Mouse (Mus musculus): ENCODE results near the gene 4930564D02Rik. TPM values are rescaled to one million over a fixed set of nuclear protein-coding genes. Genes with fewer than 3 reads are reported as not detected.
A peak's percentile ranks its signal among the peaks of the same experiment; 100 is the strongest.

The 4930564D02Rik gene
- polyA plus RNA-seq, 1 experiment from 2014 or later = not detected

DNA sequence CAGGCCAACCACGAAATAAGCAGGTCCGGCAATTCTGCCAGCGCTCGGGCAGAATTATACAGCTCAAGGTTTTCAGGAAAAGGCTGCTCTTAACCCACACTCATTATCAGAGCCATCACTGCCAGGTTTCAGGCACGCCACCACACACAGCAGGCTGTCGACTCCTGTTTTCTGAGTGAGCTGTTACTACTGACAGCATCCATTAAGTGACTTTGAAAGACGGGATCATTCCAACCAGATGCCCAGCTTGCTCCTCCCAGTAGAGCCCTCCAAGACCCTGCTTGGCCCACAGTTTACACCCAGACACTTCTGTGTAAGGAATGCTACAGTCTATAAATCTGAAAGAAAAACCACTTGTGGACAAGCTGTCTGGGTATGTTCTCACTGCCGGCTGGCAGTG is 26.6 kb upstream of the 4930564D02Rik start:
- H3K27me3 ChIP-seq (replicated peaks; ENCODE audit: control insufficient read depth, insufficient read depth, low read length) = no peaks in the 10 kb centered on the region
- H3K36me3 ChIP-seq (ENCODE audit: control insufficient read depth, insufficient read depth) = peaks cover 9% of the 10 kb centered on the region; the same call in 1 of the 2 replicates
- H3K9ac ChIP-seq (replicated peaks; ENCODE audit: low read depth, low read length) = no peak overlapping the region
- no peak overlapping the region for H3K27ac ChIP-seq (ENCODE audit: low read length)
- H3K9me3 ChIP-seq (ENCODE audit: control insufficient read depth, low read length) = no peaks in the 10 kb centered on the region
- no peak overlapping the region for H3K4me3 ChIP-seq (replicated peaks; ENCODE audit: low read length)
- WGBS = 37% methylated on average over 8 of the region's 8 CpGs
- H3K4me1 ChIP-seq (replicated peaks; ENCODE audit: control insufficient read depth, insufficient read depth, low read length) = peaks cover 12% of the 10 kb centered on the region
- H3K4me2 ChIP-seq (ENCODE audit: low read length) = no peak overlapping the region
- peak; percentile 86 for ATAC-seq

DNA sequence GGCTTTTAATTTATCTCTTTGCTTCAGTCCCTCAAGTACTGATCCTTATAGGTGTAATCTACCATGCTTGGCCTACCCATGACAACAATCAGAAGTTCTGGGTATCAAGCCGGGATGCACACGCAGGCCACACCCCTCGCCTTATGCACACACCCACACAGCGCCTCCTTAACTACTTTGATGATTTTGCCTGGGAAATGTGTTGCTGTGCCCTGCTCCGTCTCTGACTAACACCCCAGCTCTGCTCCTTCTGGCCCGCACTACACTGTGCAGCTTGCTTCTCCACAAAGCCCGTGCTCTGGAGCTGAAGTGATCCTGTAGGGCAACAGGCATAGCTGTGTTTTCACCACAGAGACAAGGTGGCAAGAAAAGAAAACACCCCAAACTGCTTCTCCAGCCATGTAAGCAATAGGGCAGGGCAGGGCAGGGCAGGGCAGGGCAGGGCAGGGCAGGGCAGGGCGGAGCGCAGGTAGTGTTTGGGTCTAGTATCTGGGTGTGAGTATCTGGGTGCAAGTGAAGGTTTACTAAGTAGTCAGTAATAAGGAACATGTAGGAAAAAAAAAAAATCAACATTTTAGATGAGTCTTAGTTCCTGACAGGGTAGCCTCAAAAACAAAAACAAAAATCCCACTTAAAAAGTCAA is 25.5 kb upstream of the 4930564D02Rik start:
- H3K4me2 ChIP-seq (ENCODE audit: low read length) = no peak overlapping the region
- H3K4me3 ChIP-seq (replicated peaks; ENCODE audit: low read length) = no peak overlapping the region
- no peaks in the 10 kb centered on the region for H3K9me3 ChIP-seq (ENCODE audit: control insufficient read depth, low read length)
- no peak overlapping the region for H3K9ac ChIP-seq (replicated peaks; ENCODE audit: low read depth, low read length)
- no peak for ATAC-seq
- H3K27ac ChIP-seq (ENCODE audit: low read length) = no peak overlapping the region
- H3K4me1 ChIP-seq (replicated peaks; ENCODE audit: control insufficient read depth, insufficient read depth, low read length) = peaks cover 12% of the 10 kb centered on the region
- H3K27me3 ChIP-seq (replicated peaks; ENCODE audit: control insufficient read depth, insufficient read depth, low read length) = no peaks in the 10 kb centered on the region
- 93% methylated on average over 9 of the region's 9 CpGs for WGBS
- 0 out of 2 replicates have a peak, but pooled peaks cover 3% of the 10 kb centered on the region for H3K36me3 ChIP-seq (ENCODE audit: control insufficient read depth, insufficient read depth)

DNA sequence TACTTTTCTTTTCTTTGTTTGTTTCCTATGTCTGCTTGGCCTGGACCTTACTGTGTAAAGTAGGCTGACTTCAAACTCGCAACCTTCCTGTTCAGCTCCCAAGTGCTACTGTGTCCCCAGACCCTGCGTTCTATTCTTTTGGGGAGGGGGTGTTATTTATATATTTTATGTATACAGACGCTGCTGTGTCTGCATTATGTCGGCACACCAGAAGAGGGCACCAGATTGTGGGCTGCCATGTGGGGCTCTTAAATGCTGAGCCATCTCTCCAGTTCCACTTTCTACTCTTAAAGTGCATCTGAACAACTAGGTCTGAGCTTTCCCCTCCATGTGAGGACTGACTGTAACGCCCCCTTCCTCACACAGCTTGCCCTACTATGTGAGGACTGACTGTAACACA is 22.9 kb upstream of the 4930564D02Rik start:
- no peak overlapping the region for H3K4me2 ChIP-seq (ENCODE audit: low read length)
- ATAC-seq = no peak
- no peak overlapping the region for H3K4me3 ChIP-seq (replicated peaks; ENCODE audit: low read length)
- H3K9me3 ChIP-seq (ENCODE audit: control insufficient read depth, low read length) = no peaks in the 10 kb centered on the region
- no peaks in the 10 kb centered on the region for H3K27me3 ChIP-seq (replicated peaks; ENCODE audit: control insufficient read depth, insufficient read depth, low read length)
- no peak overlapping the region for H3K9ac ChIP-seq (replicated peaks; ENCODE audit: low read depth, low read length)
- no peaks in the 10 kb centered on the region for H3K36me3 ChIP-seq (ENCODE audit: control insufficient read depth, insufficient read depth)
- WGBS = 94% methylated on average over 5 of the region's 5 CpGs
- peaks cover 17% of the 10 kb centered on the region for H3K4me1 ChIP-seq (replicated peaks; ENCODE audit: control insufficient read depth, insufficient read depth, low read length)
- no peak overlapping the region for H3K27ac ChIP-seq (ENCODE audit: low read length)

DNA sequence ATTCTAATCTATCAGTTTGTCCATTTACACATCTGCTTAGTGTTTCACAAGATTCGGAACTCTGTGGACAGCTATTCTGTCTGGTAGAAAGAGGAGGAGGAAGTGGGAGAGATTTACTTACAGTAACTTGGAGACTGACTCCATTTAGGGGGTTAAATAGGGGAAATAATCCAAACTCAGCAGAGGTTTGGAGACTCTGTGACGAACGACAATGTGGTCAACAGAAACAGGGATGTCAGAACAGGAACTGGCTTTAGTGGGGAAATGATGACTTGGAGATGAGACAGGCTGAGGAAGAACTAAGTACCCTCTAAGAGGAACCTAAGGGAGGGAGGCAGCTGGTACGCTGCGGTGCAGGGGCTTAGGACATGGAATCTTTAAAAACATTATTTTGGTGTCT is 19.8 kb upstream of the 4930564D02Rik start:
- peaks cover 28% of the 10 kb centered on the region for H3K4me1 ChIP-seq (replicated peaks; ENCODE audit: control insufficient read depth, insufficient read depth, low read length)
- H3K9me3 ChIP-seq (ENCODE audit: control insufficient read depth, low read length) = no peaks in the 10 kb centered on the region
- no peak overlapping the region for H3K4me3 ChIP-seq (replicated peaks; ENCODE audit: low read length)
- no peaks in the 10 kb centered on the region for H3K27me3 ChIP-seq (replicated peaks; ENCODE audit: control insufficient read depth, insufficient read depth, low read length)
- no peak overlapping the region for H3K9ac ChIP-seq (replicated peaks; ENCODE audit: low read depth, low read length)
- WGBS = 87% methylated on average over 5 of the region's 5 CpGs
- no peaks in the 10 kb centered on the region for H3K36me3 ChIP-seq (ENCODE audit: control insufficient read depth, insufficient read depth)
- no peak for ATAC-seq
- H3K4me2 ChIP-seq (ENCODE audit: low read length) = no peak overlapping the region
- no peak overlapping the region for H3K27ac ChIP-seq (ENCODE audit: low read length)

DNA sequence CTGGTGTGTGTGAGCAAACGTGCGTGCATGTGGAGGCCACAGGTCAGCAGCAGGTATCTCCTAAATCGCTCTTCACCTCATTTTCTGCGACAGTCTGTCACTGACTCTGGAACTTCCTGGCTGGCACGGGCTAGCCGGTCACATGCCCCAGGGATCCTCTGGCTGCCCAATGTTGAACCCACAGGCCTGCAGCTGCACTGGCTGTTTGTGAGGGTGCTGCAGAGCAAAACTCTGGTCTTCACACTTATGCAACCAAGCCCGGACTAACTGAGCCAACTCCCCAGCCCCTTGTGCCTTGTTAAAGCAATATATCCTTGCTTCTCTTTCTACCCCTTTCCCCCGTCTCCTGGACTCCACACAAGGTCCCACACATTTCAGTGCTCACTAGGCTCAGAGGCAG is 19.0 kb upstream of the 4930564D02Rik start:
- H3K36me3 ChIP-seq (ENCODE audit: control insufficient read depth, insufficient read depth) = no peaks in the 10 kb centered on the region
- H3K27ac ChIP-seq (ENCODE audit: low read length) = no peak overlapping the region
- no peak overlapping the region for H3K9ac ChIP-seq (replicated peaks; ENCODE audit: low read depth, low read length)
- no peaks in the 10 kb centered on the region for H3K9me3 ChIP-seq (ENCODE audit: control insufficient read depth, low read length)
- H3K4me3 ChIP-seq (replicated peaks; ENCODE audit: low read length) = no peak overlapping the region
- no peak overlapping the region for H3K4me2 ChIP-seq (ENCODE audit: low read length)
- WGBS = 76% methylated on average over 8 of the region's 8 CpGs
- peaks cover 28% of the 10 kb centered on the region for H3K4me1 ChIP-seq (replicated peaks; ENCODE audit: control insufficient read depth, insufficient read depth, low read length)
- ATAC-seq = no peak
- no peaks in the 10 kb centered on the region for H3K27me3 ChIP-seq (replicated peaks; ENCODE audit: control insufficient read depth, insufficient read depth, low read length)

DNA sequence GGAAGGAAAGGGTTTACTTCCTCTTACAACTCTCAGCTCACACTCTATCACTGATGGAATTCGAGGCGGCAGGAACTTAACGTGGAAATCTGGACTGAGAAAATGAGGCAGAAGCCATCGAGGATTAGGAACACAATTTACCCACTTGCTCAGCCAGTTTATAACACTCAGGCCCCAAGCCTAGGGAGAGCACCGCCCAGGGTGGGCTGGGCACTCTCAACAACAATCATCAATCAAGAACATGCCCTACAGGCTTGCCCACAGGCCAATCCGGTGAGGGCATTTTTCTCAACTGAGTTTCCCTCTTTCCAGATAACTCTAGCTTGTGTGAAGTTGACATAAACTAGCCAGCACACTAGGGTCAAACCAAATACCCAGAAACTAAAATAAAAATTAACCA is 16.8 kb upstream of the 4930564D02Rik start:
- Histone ChIP-seq H3K27ac (ENCODE audit: low read length) (no peak overlapping the region), H3K9ac (replicated peaks; ENCODE audit: low read depth, low read length) (no peak overlapping the region), H3K9me3 (ENCODE audit: control insufficient read depth, low read length) (no peaks in the 10 kb centered on the region), H3K4me1 (replicated peaks; ENCODE audit: control insufficient read depth, insufficient read depth, low read length) (peaks cover 32% of the 10 kb centered on the region), H3K36me3 (ENCODE audit: control insufficient read depth, insufficient read depth) (no peaks in the 10 kb centered on the region), H3K4me3 (replicated peaks; ENCODE audit: low read length) (no peak overlapping the region), H3K4me2 (ENCODE audit: low read length) (peak overlapping the region; percentile 2; the same call in 1 of the 2 replicates), H3K27me3 (replicated peaks; ENCODE audit: control insufficient read depth, insufficient read depth, low read length) (no peaks in the 10 kb centered on the region)
- 82% methylated on average over 6 of the region's 6 CpGs for WGBS
- ATAC-seq = no peak

DNA sequence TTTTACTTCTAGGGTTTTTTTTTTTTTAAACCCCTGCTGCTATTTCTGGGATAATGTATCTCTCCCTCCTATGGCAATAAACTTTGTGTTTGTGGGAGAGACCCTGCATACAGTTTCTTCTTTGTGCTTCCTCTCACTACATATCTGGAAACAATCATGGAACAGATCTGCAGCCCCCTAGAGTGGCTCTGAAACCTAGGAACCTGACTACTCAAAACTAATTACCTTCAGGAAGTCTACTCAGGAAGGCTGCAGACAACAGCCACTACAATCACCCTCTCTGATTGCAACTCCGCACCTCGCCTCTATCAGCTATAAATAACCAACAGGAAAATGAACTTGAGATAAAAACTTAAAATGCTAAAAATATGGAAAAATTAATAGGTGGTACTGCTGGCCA is 15.5 kb upstream of the 4930564D02Rik start:
- H3K4me1 ChIP-seq (replicated peaks; ENCODE audit: control insufficient read depth, insufficient read depth, low read length) = peaks cover 32% of the 10 kb centered on the region
- 67% methylated on average over 2 of the region's 2 CpGs for WGBS
- H3K4me2 ChIP-seq (ENCODE audit: low read length) = peak overlapping the region; percentile 88
- H3K27ac ChIP-seq (ENCODE audit: low read length) = no peak overlapping the region
- peak overlapping the region; percentile 83 for H3K9ac ChIP-seq (replicated peaks; ENCODE audit: low read depth, low read length)
- no peaks in the 10 kb centered on the region for H3K27me3 ChIP-seq (replicated peaks; ENCODE audit: control insufficient read depth, insufficient read depth, low read length)
- H3K4me3 ChIP-seq (replicated peaks; ENCODE audit: low read length) = peak overlapping the region; percentile 63
- no peak for ATAC-seq
- H3K9me3 ChIP-seq (ENCODE audit: control insufficient read depth, low read length) = no peaks in the 10 kb centered on the region
- H3K36me3 ChIP-seq (ENCODE audit: control insufficient read depth, insufficient read depth) = no peaks in the 10 kb centered on the region

DNA sequence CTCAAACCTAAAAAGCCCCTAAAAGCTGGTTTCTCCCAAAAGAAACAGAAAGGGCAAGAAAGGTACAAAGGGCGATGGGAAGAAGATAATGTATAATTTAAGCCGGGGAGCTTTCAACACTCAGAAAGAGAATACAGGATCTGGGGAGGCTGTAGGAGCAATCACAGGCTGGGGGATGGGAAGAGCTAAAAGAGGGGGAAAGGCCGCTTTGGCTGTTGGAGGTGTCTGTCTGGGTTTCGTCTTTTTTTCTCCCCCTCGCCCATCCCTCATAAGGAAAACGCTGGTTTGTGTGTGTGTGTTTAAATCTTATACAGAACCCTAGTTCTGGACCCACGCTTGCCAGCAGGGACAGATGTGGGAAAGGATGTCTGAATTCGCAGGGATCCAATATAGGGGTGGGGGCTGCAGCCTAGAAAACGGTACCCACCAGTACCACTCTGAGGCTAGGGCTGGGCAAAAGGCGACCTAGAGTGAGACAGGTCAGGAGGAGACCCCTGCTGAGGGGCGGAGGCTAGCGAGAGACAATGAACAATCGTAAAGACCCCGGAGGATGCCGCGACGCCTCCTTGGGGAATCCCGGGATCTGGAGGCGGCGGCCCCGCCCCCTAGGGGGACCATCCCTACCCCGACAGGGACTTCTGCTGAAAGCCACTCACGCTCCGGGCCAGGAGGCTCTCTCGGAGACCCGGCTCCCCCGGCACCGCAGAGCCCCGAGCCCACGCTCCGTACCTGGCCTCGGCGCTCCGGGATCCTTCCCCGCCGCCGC is 14.3 kb upstream of the 4930564D02Rik start:
- no peaks in the 10 kb centered on the region for H3K9me3 ChIP-seq (ENCODE audit: control insufficient read depth, low read length)
- no peaks in the 10 kb centered on the region for H3K27me3 ChIP-seq (replicated peaks; ENCODE audit: control insufficient read depth, insufficient read depth, low read length)
- H3K4me2 ChIP-seq (ENCODE audit: low read length) = peak overlapping the region; percentile 88
- H3K4me3 ChIP-seq (replicated peaks; ENCODE audit: low read length) = peak overlapping the region; percentile 63
- under 1% methylated on average over 34 of the region's 37 CpGs for WGBS
- no peaks in the 10 kb centered on the region for H3K36me3 ChIP-seq (ENCODE audit: control insufficient read depth, insufficient read depth)
- H3K9ac ChIP-seq (replicated peaks; ENCODE audit: low read depth, low read length) = peak overlapping the region; percentile 83
- H3K4me1 ChIP-seq (replicated peaks; ENCODE audit: control insufficient read depth, insufficient read depth, low read length) = peaks cover 27% of the 10 kb centered on the region
- peak overlapping the region; percentile 89 for H3K27ac ChIP-seq (ENCODE audit: low read length)
- peak; percentile 62 for ATAC-seq

DNA sequence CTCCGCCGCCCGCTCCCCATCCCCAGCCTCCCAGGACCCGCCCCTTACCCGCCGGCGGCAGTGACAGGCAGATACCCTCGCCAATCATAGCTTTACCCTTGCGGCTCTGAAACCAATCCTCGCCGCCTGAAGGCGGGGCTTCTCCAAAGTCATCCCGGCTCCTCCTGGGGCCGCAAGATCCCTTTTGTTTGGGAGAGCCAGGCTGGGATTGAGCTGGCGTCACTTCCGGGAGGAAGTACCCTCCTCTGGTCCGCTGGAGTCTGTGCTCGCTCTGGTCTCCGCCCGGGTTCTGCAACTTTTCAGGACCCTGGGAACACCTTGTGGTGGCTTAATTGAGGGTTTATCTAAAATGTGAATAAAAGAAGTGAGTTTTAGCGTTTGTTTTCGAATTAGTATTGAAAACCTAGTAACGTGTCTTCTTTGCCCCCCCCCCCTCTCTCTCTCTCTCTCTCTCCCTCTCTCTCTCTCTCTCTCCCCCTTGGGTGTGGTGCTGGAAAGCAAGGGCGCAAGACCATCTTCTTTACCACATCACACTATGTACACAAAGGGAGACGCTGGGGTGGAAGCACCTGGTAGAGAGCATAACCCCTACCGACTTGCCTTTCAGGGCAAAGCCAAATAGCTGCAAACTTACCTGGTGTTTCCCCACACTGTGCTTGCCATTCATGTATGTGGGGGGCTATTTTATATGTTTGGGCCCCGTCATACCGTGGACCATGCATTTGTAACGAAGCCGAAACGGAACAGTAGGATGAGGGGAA is 13.5 kb upstream of the 4930564D02Rik start, which contains the start of gene Cttnbp2nl:
Gene Cttnbp2nl (minus strand): TSS at position 210 of the 761 bp plus-strand sequence.
- Histone ChIP-seq H3K27me3 (replicated peaks; ENCODE audit: control insufficient read depth, insufficient read depth, low read length) (no peaks in the 10 kb centered on the region), H3K9ac (replicated peaks; ENCODE audit: low read depth, low read length) (peak within 1 kb of the TSS; percentile 83), H3K36me3 (ENCODE audit: control insufficient read depth, insufficient read depth) (no peaks in the 10 kb centered on the region), H3K9me3 (ENCODE audit: control insufficient read depth, low read length) (no peaks in the 10 kb centered on the region), H3K4me2 (ENCODE audit: low read length) (peak within 1 kb of the TSS; percentile 88), H3K4me3 (replicated peaks; ENCODE audit: low read length) (peak within 1 kb of the TSS; percentile 63), H3K27ac (ENCODE audit: low read length) (peak within 1 kb of the TSS; percentile 89), H3K4me1 (replicated peaks; ENCODE audit: control insufficient read depth, insufficient read depth, low read length) (peaks cover 27% of the 10 kb centered on the region)
- WGBS = 2% methylated on average over 31 of the region's 31 CpGs
- peak; percentile 99 for ATAC-seq
